Mouse (Mus musculus) midbrain, embryonic 15.5 days (tissue): ENCODE measurements at regions not wholly inside any gene's neighbourhood (a gene's known extent, or its start where the extent isn't known, plus 50 kb on each side); places are given as distances from the start of the nearest gene placed in this dataset.

Experiments used
- ATAC-seq: fragments of 200-750 bp; cut with Nextera tagmentation; replicated peaks from 2 replicates; pipeline ENCODE4 v1.8.0; 2017; ENCODE audit warnings: moderate TSS enrichment
- H3K27ac ChIP-seq: fragments of 300-500 bp; sonication (generic); 2 replicates; pipeline ENCODE4 v1.5.1; 2015; ENCODE audit warnings: mild to moderate bottlenecking, inconsistent platforms
- H3K27me3 ChIP-seq: fragments of 300-500 bp; sonication (generic); replicated peaks from 2 replicates; pipeline ENCODE4 v1.6.1; 2015; ENCODE audit warnings: inconsistent platforms
- H3K36me3 ChIP-seq: fragments of 300-500 bp; sonication (generic); replicated peaks from 2 replicates; pipeline ENCODE4 v1.6.1; 2015; ENCODE audit warnings: inconsistent platforms
- H3K4me1 ChIP-seq: fragments of 300-500 bp; sonication (generic); 2 replicates; pipeline ENCODE4 v1.6.1; 2015; ENCODE audit warnings: inconsistent platforms
- H3K4me2 ChIP-seq: fragments of 300-500 bp; sonication (generic); 2 replicates; pipeline ENCODE4 v1.6.1; 2015; ENCODE audit warnings: inconsistent platforms, mild to moderate bottlenecking, moderate library complexity
- H3K4me3 ChIP-seq: fragments of 300-500 bp; sonication (generic); 2 replicates; pipeline ENCODE4 v1.5.1; 2015; ENCODE audit warnings: mild to moderate bottlenecking, inconsistent platforms
- H3K9ac ChIP-seq: fragments of 300-500 bp; sonication (generic); 2 replicates; pipeline ENCODE4 v1.6.1; 2015; ENCODE audit warnings: mild to moderate bottlenecking, inconsistent platforms
- H3K9me3 ChIP-seq: fragments of 300-500 bp; sonication (generic); 2 replicates; pipeline ENCODE4 v1.6.1; 2016; ENCODE audit warnings: inconsistent platforms
- WGBS: fragments of 180-500 bp; shearing (Covaris S2); methylation state at CpG from one replicate; pipeline ENCODE4 v1.1.7; 2015; ENCODE audit warnings: mixed read lengths; 5-methylcytosine and 5-hydroxymethylcytosine counted together

GRCm38 (mm10) chr4:87718166-87718805, 314.9 kb downstream of the Mllt3 start:
- no peak overlapping the region for H3K4me2 ChIP-seq
- H3K9ac ChIP-seq = no peak overlapping the region
- H3K27ac ChIP-seq = no peak overlapping the region
- 28% methylated on average over 9 of the region's 9 CpGs for WGBS
- no peaks in the 10 kb centered on the region for H3K27me3 ChIP-seq
- no peak overlapping the region for H3K4me3 ChIP-seq
- peaks cover 6% of the 10 kb centered on the region; the same call in 1 of the 2 replicates for H3K4me1 ChIP-seq
- ATAC-seq = no peak
- H3K36me3 ChIP-seq = no peaks in the 10 kb centered on the region
- no peaks in the 10 kb centered on the region for H3K9me3 ChIP-seq

- Histone ChIP-seq H3K9ac (no peak overlapping the region), H3K4me2 (no peak overlapping the region), H3K36me3 (no peaks in the 10 kb centered on the region), H3K27me3 (no peaks in the 10 kb centered on the region), H3K4me1 (peaks cover 6% of the 10 kb centered on the region; the same call in 1 of the 2 replicates), H3K9me3 (no peaks in the 10 kb centered on the region), H3K4me3 (no peak overlapping the region), H3K27ac (no peak overlapping the region)
- no peak for ATAC-seq
- WGBS = 50% methylated on average over 11 of the region's 11 CpGs
Measured at GRCm38 (mm10) chr4:87715212-87715933, 317.8 kb downstream of the Mllt3 start.

DNA sequence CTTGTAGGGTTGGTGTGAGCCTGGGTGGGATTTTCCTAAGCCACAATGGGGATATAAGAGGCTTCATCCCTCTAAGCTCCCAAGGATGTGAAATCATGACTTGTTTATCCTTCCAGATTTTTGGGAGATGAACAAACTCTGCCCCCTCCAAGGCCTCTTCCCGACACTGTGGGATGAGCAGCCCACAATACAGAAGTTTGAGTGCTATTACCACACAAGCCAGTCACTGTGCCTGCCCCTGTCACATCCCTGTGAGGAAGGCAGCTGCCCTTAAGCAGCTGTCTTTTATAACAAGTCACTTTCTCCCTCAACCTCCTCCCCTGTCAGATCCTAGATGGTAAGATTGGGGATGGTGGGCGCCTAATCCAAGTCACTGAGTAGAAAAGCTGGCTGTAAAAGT, 320.5 kb downstream of the Mllt3 start:
- Histone ChIP-seq H3K36me3 (no peaks in the 10 kb centered on the region), H3K9me3 (no peaks in the 10 kb centered on the region), H3K4me2 (no peak overlapping the region), H3K4me1 (peaks cover 3% of the 10 kb centered on the region; the same call in 1 of the 2 replicates), H3K9ac (no peak overlapping the region), H3K4me3 (no peak overlapping the region), H3K27me3 (no peaks in the 10 kb centered on the region), H3K27ac (no peak overlapping the region)
- 71% methylated on average over 2 of the region's 2 CpGs for WGBS
- ATAC-seq = no peak

DNA sequence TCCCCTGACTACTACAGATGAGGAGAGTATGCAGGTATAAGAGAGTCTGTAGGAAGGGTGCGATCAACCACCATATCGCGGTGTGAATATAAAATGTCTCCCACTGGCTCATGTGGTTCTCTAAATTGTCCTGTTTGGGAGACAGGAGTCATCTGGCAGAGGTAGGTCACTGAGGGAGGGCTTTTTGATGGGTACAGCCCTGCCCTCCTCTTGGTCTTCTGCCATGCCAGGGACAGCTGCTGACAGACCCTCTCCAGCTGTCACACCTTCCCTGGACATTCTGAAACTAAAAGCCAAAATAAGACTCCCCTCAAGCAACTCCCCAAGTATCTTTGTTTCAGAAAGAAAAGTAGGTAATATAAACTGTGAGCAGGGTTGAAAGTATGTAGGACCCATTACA, 320.9 kb downstream of the Mllt3 start:
- no peak overlapping the region for H3K9ac ChIP-seq
- WGBS = 95% methylated on average over 3 of the region's 3 CpGs

GRCm38 (mm10) chr4:87711185-87711827, 321.9 kb downstream of the Mllt3 start:
- H3K27ac ChIP-seq = no peak overlapping the region
- no peak for ATAC-seq
- H3K4me3 ChIP-seq = no peak overlapping the region
- H3K9me3 ChIP-seq = no peaks in the 10 kb centered on the region
- no peaks in the 10 kb centered on the region for H3K36me3 ChIP-seq
- H3K4me2 ChIP-seq = no peak overlapping the region
- H3K9ac ChIP-seq = no peak overlapping the region
- no peaks in the 10 kb centered on the region for H3K27me3 ChIP-seq
- WGBS = 91% methylated on average over 8 of the region's 8 CpGs
- H3K4me1 ChIP-seq = peaks cover 3% of the 10 kb centered on the region; the same call in 1 of the 2 replicates

More for the DNA sequence above, 320.9 kb downstream of the Mllt3 start:
- Histone ChIP-seq H3K4me3 (no peak overlapping the region), H3K4me1 (peaks cover 3% of the 10 kb centered on the region; the same call in 1 of the 2 replicates), H3K9me3 (no peaks in the 10 kb centered on the region), H3K36me3 (no peaks in the 10 kb centered on the region), H3K27ac (no peak overlapping the region), H3K4me2 (no peak overlapping the region), H3K27me3 (no peaks in the 10 kb centered on the region)
- no peak for ATAC-seq

DNA sequence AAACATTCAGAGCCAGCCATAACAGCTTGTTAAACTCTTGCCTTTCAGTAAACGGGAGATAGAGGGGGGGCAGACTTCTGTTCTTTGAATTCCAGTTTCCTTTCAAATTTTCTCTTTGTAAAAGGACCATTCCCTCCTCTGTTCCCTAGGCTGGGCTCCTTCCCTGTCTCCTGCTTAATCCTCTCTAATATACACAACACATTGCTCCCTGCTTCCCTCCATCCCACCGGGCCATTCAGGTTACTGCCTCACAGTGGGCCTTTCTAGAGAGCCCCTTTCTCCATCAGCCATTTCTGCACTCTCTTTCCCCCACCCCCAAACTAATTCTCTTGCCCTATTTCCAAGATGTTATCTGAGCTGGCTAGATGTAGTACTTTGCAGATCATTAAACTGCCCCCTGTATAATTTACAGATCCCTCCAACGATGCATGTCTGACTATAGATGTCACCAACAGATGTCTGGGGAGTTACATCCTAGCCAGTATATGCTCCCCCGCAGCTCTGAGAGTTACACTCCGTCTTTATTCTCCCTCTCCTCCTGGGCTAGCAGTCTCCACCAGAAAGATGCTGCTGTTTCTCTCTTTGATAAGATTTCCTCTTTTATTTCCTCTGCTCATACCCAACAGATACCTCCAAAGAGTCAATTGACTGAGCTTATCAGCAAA, 324.1 kb downstream of the Mllt3 start:
- H3K27me3 ChIP-seq = no peaks in the 10 kb centered on the region
- no peaks in the 10 kb centered on the region for H3K36me3 ChIP-seq

DNA sequence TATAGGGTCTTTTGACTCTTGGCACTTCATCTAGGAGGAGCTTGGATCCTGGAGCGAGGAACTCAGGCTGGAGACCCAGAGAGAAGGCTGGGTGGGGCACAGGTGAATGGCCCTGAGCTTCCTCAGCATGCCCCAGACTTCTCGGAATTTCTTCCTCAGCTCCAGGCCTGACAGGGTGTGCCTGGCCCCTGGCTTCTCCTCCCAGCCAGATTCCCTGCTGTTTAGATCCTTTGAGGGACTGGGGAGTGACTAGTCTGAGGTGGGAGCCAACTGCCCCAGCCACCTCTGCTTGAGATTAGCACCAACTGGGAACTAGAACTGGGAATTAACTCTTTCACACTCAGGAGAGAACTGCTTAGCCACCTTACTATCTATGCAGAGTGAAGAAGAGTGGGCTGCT, 325.8 kb downstream of the Mllt3 start:
- H3K9me3 ChIP-seq = no peaks in the 10 kb centered on the region
- no peak overlapping the region for H3K27ac ChIP-seq
- no peak overlapping the region for H3K4me3 ChIP-seq
- H3K36me3 ChIP-seq = no peaks in the 10 kb centered on the region
- no peak for ATAC-seq
- WGBS = 49% methylated on average over 2 of the region's 2 CpGs
- H3K4me1 ChIP-seq = peaks cover 3% of the 10 kb centered on the region; the same call in 1 of the 2 replicates
- H3K27me3 ChIP-seq = no peaks in the 10 kb centered on the region
- no peak overlapping the region for H3K4me2 ChIP-seq
- no peak overlapping the region for H3K9ac ChIP-seq

More for the DNA sequence above, 324.1 kb downstream of the Mllt3 start:
- Histone ChIP-seq H3K4me1 (peaks cover 3% of the 10 kb centered on the region; the same call in 1 of the 2 replicates), H3K27ac (no peak overlapping the region), H3K9me3 (no peaks in the 10 kb centered on the region), H3K4me2 (no peak overlapping the region), H3K4me3 (no peak overlapping the region), H3K9ac (no peak overlapping the region)
- WGBS = 16% methylated on average over 5 of the region's 5 CpGs
- no peak for ATAC-seq

- peaks cover 10% of the 10 kb centered on the region for H3K4me1 ChIP-seq
- H3K4me2 ChIP-seq = no peak overlapping the region
- H3K36me3 ChIP-seq = no peaks in the 10 kb centered on the region
- H3K9me3 ChIP-seq = no peaks in the 10 kb centered on the region
- no peak for ATAC-seq
- no peak overlapping the region for H3K4me3 ChIP-seq
- H3K27ac ChIP-seq = no peak overlapping the region
- no peaks in the 10 kb centered on the region for H3K27me3 ChIP-seq
- 35% methylated on average over 4 of the region's 4 CpGs for WGBS
- H3K9ac ChIP-seq = no peak overlapping the region
Measured at GRCm38 (mm10) chr4:87702834-87703233, 330.3 kb downstream of the Mllt3 start.

DNA sequence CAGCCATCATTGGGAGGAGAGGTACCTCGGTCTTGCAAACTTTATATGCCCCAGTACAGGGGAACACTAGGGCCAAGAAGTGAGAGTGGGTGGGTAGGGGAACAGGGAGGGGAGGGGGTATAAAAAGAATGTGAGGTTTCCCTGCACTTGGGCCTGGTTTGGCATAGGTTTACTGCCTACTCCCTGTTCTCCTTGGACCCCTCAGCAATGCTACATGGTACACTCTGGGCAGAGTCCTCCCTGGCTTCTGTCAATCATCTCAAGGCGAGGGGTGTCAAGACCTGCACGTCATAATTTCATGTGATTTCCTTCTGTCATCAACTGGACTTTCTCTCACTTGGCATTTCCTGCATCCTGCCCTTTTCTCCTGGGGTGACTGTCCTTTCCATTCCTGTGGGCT, 330.9 kb downstream of the Mllt3 start:
- Histone ChIP-seq H3K27ac (no peak overlapping the region), H3K4me2 (no peak overlapping the region), H3K36me3 (no peaks in the 10 kb centered on the region), H3K9me3 (no peaks in the 10 kb centered on the region), H3K4me3 (no peak overlapping the region), H3K9ac (no peak overlapping the region), H3K27me3 (no peaks in the 10 kb centered on the region), H3K4me1 (peaks cover 10% of the 10 kb centered on the region)
- no peak for ATAC-seq
- WGBS = 84% methylated on average over 3 of the region's 3 CpGs

DNA sequence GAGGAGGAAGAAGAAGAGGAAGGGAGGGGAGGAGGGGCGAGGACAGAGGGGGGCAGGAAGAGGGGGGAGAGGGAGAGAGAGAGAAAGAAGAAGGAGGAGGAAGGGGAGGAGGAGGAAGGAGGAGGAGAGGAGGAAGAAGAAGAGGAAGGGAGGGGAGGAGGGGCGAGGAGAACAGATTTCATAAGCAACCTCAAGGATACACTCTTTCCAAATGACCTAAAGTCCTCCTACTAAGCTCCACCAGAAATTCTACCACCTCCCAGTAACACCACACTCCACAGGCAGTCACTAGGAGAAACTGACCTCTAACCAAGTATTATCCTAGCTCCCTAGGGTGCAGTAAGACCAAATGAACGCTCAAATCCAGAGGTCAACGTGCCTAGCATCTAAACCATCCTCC, 332.1 kb downstream of the Mllt3 start:
- Histone ChIP-seq H3K36me3 (no peaks in the 10 kb centered on the region), H3K9ac (no peak overlapping the region), H3K9me3 (no peaks in the 10 kb centered on the region), H3K4me3 (no peak overlapping the region), H3K27me3 (no peaks in the 10 kb centered on the region), H3K4me2 (no peak overlapping the region), H3K27ac (no peak overlapping the region), H3K4me1 (peaks cover 10% of the 10 kb centered on the region)
- WGBS = 67% methylated on average over 4 of the region's 4 CpGs
- ATAC-seq = no peak

GRCm38 (mm10) chr4:87700508-87700907, 332.7 kb downstream of the Mllt3 start:
- no peak overlapping the region for H3K27ac ChIP-seq
- H3K4me1 ChIP-seq = peaks cover 10% of the 10 kb centered on the region
- H3K36me3 ChIP-seq = no peaks in the 10 kb centered on the region
- ATAC-seq = no peak
- 92% methylated on average over 2 of the region's 2 CpGs for WGBS
- H3K9me3 ChIP-seq = no peaks in the 10 kb centered on the region
- H3K4me2 ChIP-seq = no peak overlapping the region
- H3K27me3 ChIP-seq = no peaks in the 10 kb centered on the region
- H3K9ac ChIP-seq = no peak overlapping the region
- H3K4me3 ChIP-seq = no peak overlapping the region

DNA sequence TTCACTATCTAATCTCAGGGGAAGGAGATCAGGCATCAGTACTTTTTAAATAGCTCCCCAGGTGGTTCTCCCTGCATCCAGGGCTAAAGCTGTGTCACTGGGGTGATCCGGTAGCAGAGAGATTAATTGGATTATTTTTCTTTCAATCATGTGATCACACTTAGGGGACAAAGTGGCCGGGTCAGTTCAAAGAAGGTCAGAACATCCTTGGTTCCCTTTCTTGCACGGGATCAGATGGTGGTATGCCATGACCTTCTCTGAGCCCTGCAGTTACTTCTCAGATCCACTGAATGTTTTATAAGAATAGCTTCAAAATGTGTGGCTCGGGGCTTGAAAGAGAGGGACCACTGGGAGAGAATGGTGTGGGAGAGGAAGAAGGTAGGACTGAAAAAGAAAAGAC, 333.6 kb downstream of the Mllt3 start:
- no peaks in the 10 kb centered on the region for H3K9me3 ChIP-seq
- H3K9ac ChIP-seq = no peak overlapping the region
- no peak overlapping the region for H3K4me3 ChIP-seq
- ATAC-seq = peak; percentile 33; the same call in 1 of the 2 replicates
- WGBS = 15% methylated on average over 4 of the region's 4 CpGs
- H3K27me3 ChIP-seq = no peaks in the 10 kb centered on the region
- H3K27ac ChIP-seq = no peak overlapping the region
- H3K36me3 ChIP-seq = no peaks in the 10 kb centered on the region
- peaks cover 10% of the 10 kb centered on the region for H3K4me1 ChIP-seq
- no peak overlapping the region for H3K4me2 ChIP-seq
